Mouse (Mus musculus): Measurements from ENCODE around the gene Msmp.
"Not testable (repeated sequence)": the region's sequence is repeated elsewhere in the genome, so short reads cannot be mapped to it uniquely, and the experiment has no call there.

Msmp gene

DNA sequence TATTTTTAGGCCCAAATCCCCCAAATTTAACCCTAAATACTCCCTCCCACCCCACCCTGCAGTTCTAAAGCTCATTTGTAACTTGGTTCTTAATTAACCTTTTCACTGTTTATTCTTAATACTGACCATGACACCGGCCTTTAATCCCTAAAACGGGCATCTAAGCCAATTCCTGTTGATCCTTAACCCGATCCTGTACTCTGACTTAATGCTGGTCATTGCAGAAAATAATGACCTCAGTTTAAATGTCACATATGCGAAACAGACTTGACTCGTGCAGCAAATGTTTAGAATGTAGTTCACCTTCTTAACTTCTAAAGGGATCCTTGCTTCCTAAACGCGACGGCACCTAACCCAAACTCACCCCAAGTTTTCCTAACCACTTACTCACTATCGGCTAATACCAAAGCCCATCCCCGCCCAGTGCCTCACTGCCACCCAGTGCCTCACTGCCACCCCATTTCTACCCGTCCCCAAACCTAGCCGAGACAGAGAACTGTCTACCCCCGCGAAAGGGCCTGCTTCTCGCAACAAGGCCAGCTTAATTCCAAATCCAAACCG is 22.8 kb downstream of the Msmp start:
- DNase-seq: no peak

DNA sequence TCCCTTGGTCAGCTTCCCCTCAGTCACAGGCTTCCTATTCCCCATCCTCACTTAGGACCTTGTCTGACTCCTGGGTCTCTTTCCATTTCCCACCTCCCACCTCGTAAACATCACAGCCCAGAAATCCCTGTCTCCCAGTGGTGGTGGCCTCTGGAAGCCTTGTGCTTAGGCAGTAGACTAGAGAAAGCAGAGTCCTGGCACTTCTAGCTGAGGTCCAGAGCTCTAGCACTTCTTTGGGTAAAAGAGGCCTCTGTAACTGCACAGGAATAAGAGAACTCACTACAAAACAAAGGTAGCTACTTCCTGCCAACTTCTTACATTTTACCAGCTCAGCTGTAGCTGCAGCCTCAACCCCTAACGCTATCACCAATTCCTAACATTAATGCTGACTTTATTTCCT is 23.3 kb downstream of the Msmp start:
- peak; percentile 29 for DNase-seq

DNA sequence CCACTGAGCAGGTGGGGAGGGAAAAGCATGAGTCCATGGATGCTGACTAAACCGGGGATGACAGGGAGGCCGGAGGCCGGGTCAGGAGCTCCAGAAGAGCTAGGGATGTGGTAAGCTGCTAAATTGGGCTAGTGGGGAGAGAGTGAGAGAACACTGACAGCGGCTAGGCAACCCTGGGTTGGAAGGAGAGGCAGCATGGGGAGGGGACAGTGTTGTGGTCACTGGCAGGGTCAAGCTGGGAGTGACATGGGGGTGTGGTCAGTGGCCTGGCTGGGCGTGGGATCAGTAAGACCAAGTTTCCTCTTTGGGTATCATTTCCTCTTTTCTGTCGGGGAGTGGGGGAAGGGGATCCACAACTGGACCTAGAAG is 24.1 kb downstream of the Msmp start:
- DNase-seq: peak; percentile 8

DNA sequence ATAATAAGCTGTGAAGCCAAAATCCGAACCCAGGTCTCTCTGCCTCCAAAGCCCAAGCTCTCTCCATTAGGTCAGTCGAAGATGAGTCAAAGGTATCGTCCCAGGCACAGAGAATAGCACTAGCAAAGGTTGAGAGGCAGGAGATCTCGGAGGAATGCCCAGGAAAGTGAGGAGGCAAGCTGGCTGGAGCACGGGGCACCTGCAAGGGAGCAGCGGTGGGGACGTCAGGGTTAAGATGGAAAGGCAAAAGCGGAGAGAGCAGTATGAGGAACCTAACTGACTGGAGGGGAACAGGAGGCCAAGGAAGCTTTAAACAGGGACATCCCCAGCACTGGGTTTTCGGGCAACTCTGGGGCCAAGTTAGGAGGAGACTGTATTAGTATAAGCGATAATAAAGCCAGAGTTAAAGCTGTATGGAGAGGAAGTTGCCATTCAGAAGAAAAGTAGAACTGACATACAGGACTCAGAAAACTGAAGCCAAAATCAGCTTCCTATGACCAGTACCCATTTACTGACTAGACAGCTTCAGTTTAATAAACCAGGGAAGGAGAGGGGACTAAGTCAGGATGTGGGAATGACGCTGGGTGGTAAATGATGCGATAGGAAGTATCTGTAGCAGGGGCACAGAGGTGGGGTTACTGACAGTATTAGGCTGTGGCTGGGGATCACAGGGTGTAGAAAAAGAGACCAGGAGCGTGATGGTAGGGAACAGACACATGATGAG is 24.6 kb downstream of the Msmp start:
- DNase-seq: no peak

DNA sequence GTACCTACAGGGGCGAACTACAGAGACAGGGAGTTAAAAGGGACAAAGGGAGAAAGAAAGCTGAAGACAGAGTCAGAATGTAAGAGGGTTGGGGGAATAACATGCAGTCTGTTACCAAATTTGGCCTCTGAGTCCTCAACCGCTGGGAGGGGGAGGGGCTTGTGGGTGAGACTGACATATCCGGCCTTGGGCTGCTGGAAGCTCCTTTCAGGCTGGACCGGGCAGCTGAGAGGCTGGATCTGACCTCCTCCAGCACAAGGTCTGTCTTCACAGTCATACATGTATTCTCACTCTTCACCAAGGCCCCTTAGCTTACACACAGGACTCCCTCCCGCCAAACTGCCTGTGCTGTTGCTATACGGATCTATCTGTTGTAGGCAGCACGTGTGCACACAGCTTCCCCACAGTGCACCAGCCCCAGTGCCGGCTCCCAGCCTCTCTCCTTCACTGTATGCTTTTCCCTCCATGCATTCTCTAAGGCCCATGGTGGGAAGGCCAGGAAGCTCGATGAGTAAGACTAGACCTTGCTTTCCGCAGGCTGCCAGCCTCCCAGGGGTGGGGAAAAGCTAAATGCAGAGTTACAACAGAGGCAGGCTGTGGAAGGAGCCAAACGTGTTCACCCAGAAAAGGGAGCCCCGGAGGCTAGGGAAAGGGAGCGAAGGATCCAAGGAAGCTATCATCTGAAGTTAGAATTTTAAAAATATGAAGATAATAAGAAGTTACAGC is 25.5 kb downstream of the Msmp start:
- DNase-seq: peak; percentile 75

DNA sequence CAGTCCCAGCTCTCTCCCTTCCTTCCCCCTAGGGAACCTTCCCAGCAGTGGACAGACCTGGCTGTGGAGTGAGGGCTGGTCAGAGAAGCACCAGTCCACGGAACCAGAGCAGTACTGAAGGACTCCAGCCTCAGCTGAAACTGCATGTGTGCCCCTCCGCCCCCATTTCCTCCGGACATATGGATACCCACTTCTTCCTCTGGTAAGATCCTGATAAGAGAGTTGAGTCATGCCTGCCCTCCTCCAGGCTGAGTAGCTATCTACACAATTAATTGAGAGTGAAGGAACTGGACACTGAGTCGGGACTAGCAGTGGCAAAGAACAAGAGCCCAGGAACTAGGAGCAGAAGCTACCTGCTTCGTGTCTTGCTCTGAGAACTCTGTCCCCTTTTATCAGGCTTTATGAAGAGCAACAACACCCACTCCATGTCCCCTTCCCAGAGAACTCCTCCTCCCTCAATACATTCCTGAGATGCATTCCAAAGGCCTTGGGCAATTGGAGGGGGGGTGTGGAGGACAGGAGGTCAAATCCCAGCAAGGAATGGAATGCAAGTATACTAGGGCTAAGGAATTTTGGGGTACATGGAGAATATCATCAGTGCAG is 26.2 kb downstream of the Msmp start:
- DNase-seq: no peak

DNA sequence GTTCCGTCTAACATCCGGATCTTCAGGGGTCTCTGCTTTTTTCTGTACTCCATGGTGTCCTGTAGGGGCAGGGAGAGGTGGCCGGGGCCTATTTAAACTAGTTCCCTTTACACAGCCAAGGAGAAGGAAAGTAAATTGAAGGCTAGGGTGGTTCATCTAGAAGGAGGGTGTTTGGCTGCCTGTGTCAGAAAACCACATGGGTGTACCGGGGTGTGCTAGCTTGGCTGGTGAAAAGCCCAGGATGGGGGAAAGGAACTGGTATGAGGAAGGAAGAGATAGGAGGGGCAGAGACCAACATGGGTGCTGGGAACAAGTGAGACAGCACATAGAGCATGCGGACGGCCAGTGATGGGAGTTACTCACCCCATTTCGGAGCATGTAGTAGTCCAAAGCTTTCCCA is 28.4 kb downstream of the Msmp start:
- DNase-seq: no peak

DNA sequence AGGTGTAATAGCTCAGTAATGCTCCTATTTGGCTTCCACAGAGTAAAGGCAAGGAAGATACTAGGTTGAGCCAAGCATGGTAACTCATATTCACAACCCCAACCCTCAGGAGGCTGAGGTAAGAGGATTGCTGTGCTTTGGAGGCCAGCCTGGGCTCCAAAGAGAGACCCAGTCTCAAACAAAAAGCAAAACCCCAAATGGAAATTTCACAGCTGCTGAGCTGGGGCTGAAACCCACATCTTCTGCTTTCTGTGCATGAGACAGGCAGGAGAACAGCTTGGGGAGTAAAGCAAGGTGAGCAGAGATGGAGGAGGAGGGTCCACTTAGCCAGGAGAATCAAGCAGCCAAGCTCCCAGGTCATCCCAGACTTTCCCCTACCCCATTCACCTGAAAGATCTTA is 30.4 kb downstream of the Msmp start:
- no peak for DNase-seq

DNA sequence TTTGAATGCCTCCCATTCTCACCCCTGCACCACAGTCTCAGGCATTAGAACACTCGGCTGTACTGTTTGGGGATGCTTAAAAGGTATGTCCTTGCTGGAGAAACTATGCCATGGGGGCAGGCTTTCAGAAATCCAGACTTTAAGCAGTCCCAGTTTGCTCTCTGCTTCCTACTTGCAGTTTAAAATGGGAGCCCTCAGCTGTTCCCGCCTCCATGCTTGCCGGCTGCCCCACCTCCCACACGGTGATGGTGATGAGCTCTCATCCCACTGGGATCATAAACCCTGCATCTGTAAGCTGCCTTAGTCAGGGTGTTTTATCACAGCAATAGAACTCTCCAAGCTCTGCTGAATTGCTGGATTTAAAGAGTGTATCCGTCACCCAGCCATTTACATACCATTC is 31.9 kb downstream of the Msmp start:
- no peak for DNase-seq

DNA sequence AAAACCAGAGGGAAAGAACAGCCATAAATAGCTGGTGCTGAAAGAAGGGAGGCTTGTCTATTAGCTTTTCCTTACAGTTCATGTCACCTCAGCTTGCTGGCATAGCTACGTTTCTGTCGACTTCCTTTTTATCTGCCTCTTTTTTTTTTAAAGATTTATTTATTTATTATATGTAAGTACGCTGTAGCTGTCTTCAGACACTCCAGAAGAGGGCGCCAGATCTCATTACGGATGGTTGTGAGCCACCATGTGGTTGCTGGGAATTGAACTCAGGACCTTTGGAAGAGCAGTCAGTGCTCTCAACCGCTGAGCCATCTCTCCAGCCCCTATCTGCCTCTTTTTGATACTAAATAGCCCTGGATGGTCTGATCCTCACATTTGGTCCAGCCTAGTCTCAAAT is 32.4 kb downstream of the Msmp start:
- DNase-seq: not testable (repeated sequence)

DNA sequence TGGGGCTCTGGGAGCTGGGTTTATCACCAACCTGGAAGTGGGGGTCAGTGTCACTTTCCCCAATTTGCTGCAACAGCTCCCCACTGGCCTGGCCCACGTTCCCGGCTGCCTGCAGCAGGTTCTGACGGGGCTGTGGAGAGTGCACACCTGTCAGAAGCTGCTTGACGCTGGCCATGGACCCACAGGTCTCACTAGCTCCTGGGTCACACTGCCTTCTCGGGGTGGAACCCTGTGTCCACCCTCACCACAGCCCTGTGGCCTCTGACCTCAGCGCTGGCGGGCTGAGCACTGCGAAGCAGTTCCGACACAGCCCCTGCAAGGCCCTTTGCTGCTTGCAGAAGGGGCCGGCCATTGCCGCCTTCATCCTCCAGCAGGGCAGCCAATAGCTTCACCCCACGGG is 35.2 kb downstream of the Msmp start:
- DNase-seq: no peak

DNA sequence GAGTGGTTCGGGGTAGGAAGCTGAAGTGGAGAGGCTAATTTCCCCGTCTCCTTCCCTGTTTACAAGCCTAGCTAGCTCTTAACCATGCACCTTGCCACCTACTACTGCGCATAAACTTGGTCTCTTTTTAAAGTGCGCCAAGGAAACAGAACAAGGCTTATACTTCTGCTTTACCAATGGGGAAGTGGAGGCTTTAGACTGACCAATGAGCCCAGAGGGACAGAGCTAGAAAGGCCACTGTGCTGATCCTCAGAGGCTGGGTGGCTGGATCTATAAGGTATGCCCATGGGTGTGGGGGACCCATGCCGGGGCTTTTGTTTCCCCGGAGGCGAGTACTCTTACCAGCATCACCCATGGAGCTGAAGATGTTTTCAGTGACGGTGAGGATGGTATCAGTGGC is 37.1 kb downstream of the Msmp start:
- DNase-seq: no peak

DNA sequence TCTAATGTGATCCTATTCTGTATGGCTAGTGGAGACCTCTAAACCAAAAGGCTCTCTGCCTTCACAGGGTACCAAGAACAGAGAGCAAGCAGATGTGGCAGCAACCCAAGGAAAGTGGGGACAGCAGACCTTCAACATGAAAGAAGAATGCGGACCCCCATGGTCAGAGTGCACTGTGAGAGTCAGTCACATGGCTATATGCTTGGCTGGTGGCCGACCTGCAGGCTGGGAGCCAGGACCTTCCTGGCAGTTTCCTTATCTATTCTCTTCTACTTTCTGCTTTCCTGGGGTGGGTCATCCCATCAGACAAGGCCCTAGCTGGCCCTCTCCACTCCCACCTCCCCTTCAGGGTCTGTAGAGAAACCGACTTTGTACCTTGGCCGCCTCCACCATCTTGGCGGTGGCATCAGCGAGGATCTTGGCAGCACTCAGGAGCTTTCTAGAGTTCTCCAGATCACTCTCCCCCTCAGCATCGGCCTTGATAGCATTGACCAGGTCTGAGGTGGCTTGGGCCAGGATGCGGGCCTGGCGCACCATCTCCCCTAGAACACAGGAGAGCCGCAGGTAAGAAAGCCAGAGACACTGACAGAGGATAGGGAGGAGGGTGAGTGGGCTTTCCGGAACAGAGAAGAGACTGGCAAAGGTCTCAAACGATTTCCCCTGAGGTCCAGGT is 37.8 kb downstream of the Msmp start:
- no peak for DNase-seq

DNA sequence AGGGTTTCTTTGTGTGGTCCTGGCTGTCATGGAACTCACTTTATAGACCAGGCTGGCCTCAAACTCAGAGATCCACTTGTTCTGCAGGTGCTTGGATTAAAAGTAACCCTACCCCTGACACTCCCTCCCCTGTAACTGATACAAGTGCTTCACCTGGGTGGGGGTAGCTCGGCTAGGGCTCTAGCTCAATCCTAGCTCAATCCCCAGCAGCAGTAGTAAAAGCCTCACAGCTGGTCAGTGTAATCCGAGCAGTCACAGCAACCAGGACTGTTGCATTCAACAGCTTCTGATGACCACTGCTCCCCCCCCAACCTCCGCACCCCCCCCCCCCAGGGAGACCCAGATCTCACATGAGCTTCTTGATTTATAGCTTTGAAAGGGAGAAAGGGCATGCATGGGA is 42.2 kb downstream of the Msmp start:
- no peak for DNase-seq

DNA sequence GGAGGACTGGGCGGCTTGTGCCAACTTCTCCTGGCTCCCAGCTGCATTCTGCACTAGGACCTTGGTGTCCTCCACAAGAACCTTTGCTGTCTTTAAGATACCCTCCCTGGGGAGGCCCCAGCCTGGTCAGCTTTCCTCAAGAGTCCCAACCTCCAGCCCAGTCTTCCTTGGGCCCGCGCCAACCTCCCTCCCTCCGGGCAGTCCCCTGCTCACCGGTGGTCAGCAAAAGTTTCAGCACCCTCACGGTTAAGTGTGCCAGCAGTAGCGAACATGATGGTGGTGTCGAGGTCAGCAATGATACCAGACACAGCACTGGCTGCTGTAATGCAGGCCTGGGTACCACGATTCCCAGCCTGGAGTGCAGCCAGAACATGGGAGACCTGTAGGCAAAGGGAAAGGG is 48.3 kb downstream of the Msmp start:
- DNase-seq: no peak

DNA sequence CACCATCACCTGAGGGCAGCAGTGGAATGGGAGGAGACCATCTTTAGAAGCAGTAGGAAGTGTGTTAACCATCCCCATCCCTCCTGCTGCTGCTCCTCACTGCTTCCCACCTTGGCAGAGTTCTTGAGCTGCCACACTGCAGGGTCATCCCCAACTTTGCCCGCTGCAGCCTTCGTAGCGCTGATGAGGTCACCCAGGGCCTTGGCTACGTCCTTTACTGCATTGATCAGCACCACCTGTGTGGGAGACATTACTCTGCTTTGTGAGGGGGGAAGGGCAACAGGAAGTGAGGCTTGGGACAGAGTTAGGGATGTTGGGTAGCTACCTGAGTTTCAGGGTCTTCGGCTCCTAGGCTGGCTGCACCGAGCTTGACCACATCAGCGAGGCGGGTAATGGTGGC is 48.7 kb downstream of the Msmp start:
- no peak for DNase-seq

DNA sequence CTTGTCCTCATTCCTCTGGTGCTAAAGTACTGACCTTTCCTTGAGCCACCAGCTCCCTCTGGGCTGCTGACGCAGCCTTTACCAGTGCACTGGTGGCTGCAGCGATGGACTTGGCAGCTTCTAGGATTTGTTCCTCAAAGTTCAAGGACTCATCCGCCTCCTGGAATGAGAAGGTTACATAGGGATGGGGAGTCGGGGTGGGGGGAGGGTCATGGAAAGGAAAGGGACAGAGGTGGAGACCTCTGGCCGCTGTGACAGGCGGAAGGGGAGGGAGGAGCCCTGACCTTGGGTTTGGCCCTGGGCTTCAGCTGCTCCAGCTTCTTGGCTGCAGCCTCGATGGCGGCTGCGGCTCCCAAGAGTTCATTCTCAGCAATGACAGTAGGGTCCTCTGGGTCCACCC is 51.0 kb downstream of the Msmp start:
- no peak for DNase-seq
